Mouse (Mus musculus) layer of hippocampus, postnatal 36 days (tissue): ENCODE data around the gene Gpr146. TPM values are rescaled to one million over a fixed set of nuclear protein-coding genes. Genes with fewer than 3 reads are reported as not detected.
"Not testable (repeated sequence)": the region's sequence is repeated elsewhere in the genome, so short reads cannot be mapped to it uniquely, and the experiment has no call there.

Source experiments
- DNase-seq, 2 experiments: peaks; one replicate each; pipeline ENCODE4 v3.0.0; 2022
- total RNA-seq, 2 experiments: library from RNA; stranded (reverse); gene quantifications; 2 replicates each; pipeline ENCODE4 v1.2.3; 2021

Gene Gpr146
- total RNA-seq = 10 to 100 TPM; 11.0 to 13.1 TPM

GRCm38 (mm10) chr5:139377468-139378270 is at the start of gene Gpr146:
Gene Gpr146, plus strand, starts transcription at chr5:139377697.
- no peak for DNase-seq

GRCm38 (mm10) chr5:139330766-139331165 is 46.7 kb upstream of the Gpr146 start:
- DNase-seq = peak in 1 of 2 experiments; percentile 17

GRCm38 (mm10) chr5:139331742-139332141 is 45.8 kb upstream of the Gpr146 start:
- DNase-seq = peak; percentile 68 to 69

GRCm38 (mm10) chr5:139332590-139333272 is 44.8 kb upstream of the Gpr146 start:
- no peak for DNase-seq

- no peak for DNase-seq
Measured at GRCm38 (mm10) chr5:139333301-139334013, 44.0 kb upstream of the Gpr146 start.

- DNase-seq = not testable (repeated sequence)
Measured at GRCm38 (mm10) chr5:139334394-139334793, 43.1 kb upstream of the Gpr146 start.

GRCm38 (mm10) chr5:139335634-139336033 is 41.9 kb upstream of the Gpr146 start:
- no peak for DNase-seq

- no peak for DNase-seq
Measured at GRCm38 (mm10) chr5:139337826-139338370, 39.6 kb upstream of the Gpr146 start.

- no peak for DNase-seq
Measured at GRCm38 (mm10) chr5:139338403-139338802, 39.1 kb upstream of the Gpr146 start.

- DNase-seq = no peak
Measured at GRCm38 (mm10) chr5:139338891-139339290, 38.6 kb upstream of the Gpr146 start.

GRCm38 (mm10) chr5:139344021-139344686 is 33.3 kb upstream of the Gpr146 start:
- peak; percentile 68 to 71 for DNase-seq

GRCm38 (mm10) chr5:139344687-139345363 is 32.7 kb upstream of the Gpr146 start:
- DNase-seq = peak; percentile 90 to 91

- no peak for DNase-seq
Measured at GRCm38 (mm10) chr5:139345364-139345714, 32.2 kb upstream of the Gpr146 start.

- DNase-seq = no peak
Measured at GRCm38 (mm10) chr5:139347225-139347624, 30.3 kb upstream of the Gpr146 start.

GRCm38 (mm10) chr5:139349713-139350112 is 27.8 kb upstream of the Gpr146 start:
- no peak for DNase-seq

- DNase-seq = no peak
Measured at GRCm38 (mm10) chr5:139351134-139351533, 26.4 kb upstream of the Gpr146 start, which contains the start of gene Cox19. Gene Cox19, minus strand, starts transcription at chr5:139351418.

GRCm38 (mm10) chr5:139351628-139352027 is 25.9 kb upstream of the Gpr146 start:
- no peak for DNase-seq

- no peak for DNase-seq
Measured at GRCm38 (mm10) chr5:139352317-139352716, 25.2 kb upstream of the Gpr146 start, which contains the start of gene Cyp2w1. Gene Cyp2w1, plus strand, starts transcription at chr5:139352617.

GRCm38 (mm10) chr5:139353496-139353895 is 24.0 kb upstream of the Gpr146 start:
- no peak for DNase-seq

- DNase-seq = no peak
Measured at GRCm38 (mm10) chr5:139353946-139354345, 23.6 kb upstream of the Gpr146 start.

GRCm38 (mm10) chr5:139355235-139355772 is 22.2 kb upstream of the Gpr146 start:
- DNase-seq = peak; percentile 64 to 76
